Mouse (Mus musculus) embryonic facial prominence, embryonic 10.5 days (tissue): ENCODE measurements at regions not wholly inside any gene's neighbourhood (a gene's known extent, or its start where the extent isn't known, plus 50 kb on each side); places are given as distances from the start of the nearest gene placed in this dataset.
A peak's percentile ranks its signal among the peaks of the same experiment; 100 is the strongest.
"Not testable (repeated sequence)": the region's sequence is repeated elsewhere in the genome, so short reads cannot be mapped to it uniquely, and the experiment has no call there.

Experiments used
- DNase-seq: peaks from one replicate; pipeline ENCODE4 v3.0.0-alpha.2; 2017; ENCODE audit warnings: low spot score
- H3K27ac ChIP-seq: fragments of 300-500 bp; sonication (generic); replicated peaks from 2 replicates; pipeline ENCODE4 v1.5.1; 2016; ENCODE audit warnings: mild to moderate bottlenecking
- H3K27me3 ChIP-seq: fragments of 300-500 bp; sonication (generic); replicated peaks from 2 replicates; pipeline ENCODE4 v1.6.1; 2016; ENCODE audit warnings: low read depth, mild to moderate bottlenecking; ENCODE audit not compliant: poor library complexity, severe bottlenecking
- H3K36me3 ChIP-seq: fragments of 300-500 bp; sonication (generic); replicated peaks from 2 replicates; pipeline ENCODE4 v1.6.1; 2016; ENCODE audit warnings: mild to moderate bottlenecking, moderate library complexity
- H3K4me1 ChIP-seq: fragments of 300-500 bp; sonication (generic); 2 replicates; pipeline ENCODE4 v1.6.1; 2016
- H3K4me3 ChIP-seq: fragments of 300-500 bp; sonication (generic); 2 replicates; pipeline ENCODE4 v1.5.1; 2016; ENCODE audit warnings: mild to moderate bottlenecking, moderate library complexity
- H3K9me3 ChIP-seq: fragments of 300-500 bp; sonication (generic); 2 replicates; pipeline ENCODE4 v1.6.1; 2016; ENCODE audit warnings: mild to moderate bottlenecking
- WGBS: fragments of 180-500 bp; shearing (Covaris S2); methylation state at CpG from one replicate; pipeline ENCODE4 v1.1.7; 2016; 5-methylcytosine and 5-hydroxymethylcytosine counted together

DNA sequence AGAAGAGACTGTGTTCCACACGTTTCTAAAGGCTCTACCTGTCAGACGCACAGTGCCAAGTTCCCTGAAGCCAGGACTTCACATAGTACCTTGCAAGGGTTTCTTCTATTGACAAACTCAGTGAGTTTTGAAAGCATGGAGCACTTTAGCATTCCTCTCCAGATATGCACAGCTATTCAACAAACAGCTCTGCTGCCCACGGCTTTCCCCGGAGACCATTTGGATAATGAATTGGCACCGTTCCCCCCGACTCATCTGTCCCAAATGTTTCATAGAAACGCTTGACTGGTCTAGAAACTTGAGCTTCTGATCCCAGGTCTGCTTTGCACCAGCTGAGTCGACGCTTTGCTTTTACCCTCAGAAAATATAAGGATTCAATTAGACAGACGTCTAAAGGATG, 162.2 kb upstream of the St6galnac5 start:
- Histone ChIP-seq H3K36me3 (no peaks in the 10 kb centered on the region), H3K27ac (no peak overlapping the region), H3K9me3 (no peaks in the 10 kb centered on the region), H3K4me1 (peaks cover 5% of the 10 kb centered on the region), H3K4me3 (no peak overlapping the region), H3K27me3 (no peaks in the 10 kb centered on the region)
- WGBS = 82% methylated on average over 10 of the region's 10 CpGs
- DNase-seq = peak; percentile 3

DNA sequence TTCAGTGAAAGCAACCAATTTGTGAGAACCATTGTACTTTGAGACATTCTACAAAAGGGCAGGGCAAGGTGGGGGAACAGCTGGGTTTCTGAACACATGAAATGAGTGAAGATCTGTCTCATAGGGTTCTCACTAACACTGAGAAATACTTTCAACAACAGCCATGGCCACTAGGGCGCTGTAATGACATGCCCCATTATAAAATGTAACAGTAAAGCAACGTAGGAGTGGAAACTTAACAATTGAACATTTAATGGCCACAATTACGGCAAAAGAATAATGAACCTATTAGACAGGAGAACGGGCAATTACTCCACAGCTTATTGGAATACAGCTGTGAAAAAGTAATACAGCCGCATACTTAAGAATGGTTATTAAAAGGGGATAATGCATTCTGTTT, 158.9 kb upstream of the St6galnac5 start:
- DNase-seq = no peak
- Histone ChIP-seq H3K4me3 (no peak overlapping the region), H3K27ac (no peak overlapping the region), H3K4me1 (no peaks in the 10 kb centered on the region), H3K27me3 (no peaks in the 10 kb centered on the region), H3K36me3 (no peaks in the 10 kb centered on the region), H3K9me3 (no peaks in the 10 kb centered on the region)
- WGBS = 89% methylated on average over 5 of the region's 5 CpGs

DNA sequence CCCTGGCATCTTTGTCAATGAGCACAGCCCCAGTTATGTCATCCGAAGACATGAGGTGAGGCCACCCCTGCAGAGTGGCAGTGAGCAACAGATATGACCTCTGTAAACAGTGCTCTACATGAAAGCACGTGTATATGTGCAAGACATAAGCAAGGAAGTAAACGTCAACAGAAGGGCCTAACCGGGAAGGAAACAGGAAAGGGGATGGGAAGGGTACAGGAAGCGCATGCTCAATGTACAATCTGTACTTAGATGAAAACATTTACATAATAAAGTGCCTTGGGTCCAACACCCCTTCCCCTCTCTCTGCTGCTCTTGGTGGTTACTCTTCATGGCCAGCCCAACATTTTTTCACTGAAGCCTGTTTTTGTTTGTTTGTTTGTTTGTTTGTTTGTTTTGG, 143.3 kb upstream of the St6galnac5 start:
- Histone ChIP-seq H3K27me3 (no peaks in the 10 kb centered on the region), H3K4me1 (no peaks in the 10 kb centered on the region), H3K9me3 (no peaks in the 10 kb centered on the region), H3K27ac (no peak overlapping the region), H3K4me3 (no peak overlapping the region), H3K36me3 (no peaks in the 10 kb centered on the region)
- 88% methylated on average over 5 of the region's 5 CpGs for WGBS
- DNase-seq = no peak

GRCm38 (mm10) chr3:153121934-153122333, 139.9 kb upstream of the St6galnac5 start:
- Histone ChIP-seq H3K27ac (no peak overlapping the region), H3K27me3 (no peaks in the 10 kb centered on the region), H3K9me3 (no peaks in the 10 kb centered on the region), H3K4me1 (no peaks in the 10 kb centered on the region), H3K4me3 (no peak overlapping the region), H3K36me3 (no peaks in the 10 kb centered on the region)
- no peak for DNase-seq
- 89% methylated on average over 10 of the region's 10 CpGs for WGBS

DNA sequence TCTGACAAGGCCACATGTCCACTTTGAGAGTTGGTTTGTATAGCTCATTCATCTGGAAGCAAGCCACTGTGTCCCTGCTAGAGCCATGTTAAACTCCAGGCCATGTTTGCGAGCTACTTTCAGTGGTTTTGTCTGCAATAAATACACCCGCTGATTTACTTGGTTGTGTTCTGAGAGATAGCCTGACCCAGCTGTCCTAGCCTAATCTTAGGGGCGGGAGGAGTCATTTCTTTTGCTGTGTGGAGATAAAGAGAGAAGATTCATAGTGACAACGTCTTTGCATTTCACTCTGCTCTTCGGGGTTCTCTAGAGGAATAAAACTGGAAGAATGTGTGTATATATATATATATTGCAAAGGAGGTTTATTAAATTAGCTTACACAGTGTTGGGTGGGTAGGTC, 137.1 kb upstream of the St6galnac5 start:
- WGBS = 86% methylated on average over 5 of the region's 5 CpGs
- no peaks in the 10 kb centered on the region for H3K36me3 ChIP-seq

DNA sequence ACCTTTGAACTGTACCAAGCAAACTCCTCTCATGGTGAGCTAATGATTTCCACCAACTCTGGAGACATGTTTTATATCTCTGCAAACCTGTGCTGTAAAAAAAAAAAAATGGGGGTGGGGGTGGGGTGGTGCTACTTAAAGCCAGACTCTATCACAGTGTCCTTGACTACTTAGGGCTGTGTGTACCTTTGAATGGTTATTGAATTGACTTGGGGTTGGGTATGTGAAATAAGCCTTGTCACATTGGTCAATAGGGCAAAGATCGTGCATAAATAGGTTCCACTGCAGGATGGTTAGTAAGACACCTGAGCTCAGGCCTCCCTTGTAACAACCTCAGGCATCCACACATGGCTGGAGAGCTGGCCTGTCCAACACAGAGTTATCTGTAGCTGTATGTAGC, 136.6 kb upstream of the St6galnac5 start:
- Histone ChIP-seq H3K4me3 (no peak overlapping the region), H3K4me1 (no peaks in the 10 kb centered on the region), H3K9me3 (no peaks in the 10 kb centered on the region), H3K36me3 (no peaks in the 10 kb centered on the region), H3K27ac (no peak overlapping the region), H3K27me3 (no peaks in the 10 kb centered on the region)
- DNase-seq = no peak
- 87% methylated on average over 1 of the region's 1 CpGs for WGBS

More for the DNA sequence above, 137.1 kb upstream of the St6galnac5 start:
- no peaks in the 10 kb centered on the region for H3K27me3 ChIP-seq
- no peaks in the 10 kb centered on the region for H3K4me1 ChIP-seq
- H3K9me3 ChIP-seq = no peaks in the 10 kb centered on the region
- no peak overlapping the region for H3K4me3 ChIP-seq
- DNase-seq = no peak
- H3K27ac ChIP-seq = no peak overlapping the region

- H3K9me3 ChIP-seq = no peaks in the 10 kb centered on the region
- no peak for DNase-seq
- H3K27ac ChIP-seq = no peak overlapping the region
- WGBS = 90% methylated on average over 5 of the region's 5 CpGs
- H3K36me3 ChIP-seq = no peaks in the 10 kb centered on the region
- no peak overlapping the region for H3K4me3 ChIP-seq
- no peaks in the 10 kb centered on the region for H3K4me1 ChIP-seq
- no peaks in the 10 kb centered on the region for H3K27me3 ChIP-seq
Observed at GRCm38 (mm10) chr3:153105591-153105990, 123.5 kb upstream of the St6galnac5 start.

GRCm38 (mm10) chr3:153090572-153090971, 108.5 kb upstream of the St6galnac5 start:
- not testable (repeated sequence) for H3K4me1 ChIP-seq, H3K9me3 ChIP-seq, H3K36me3 ChIP-seq, H3K4me3 ChIP-seq, H3K27ac ChIP-seq, H3K27me3 ChIP-seq, DNase-seq
- whole genome bisulfite sequencing = 94% methylated on average over 4 of the region's 4 CpGs

- no peaks in the 10 kb centered on the region for H3K36me3 ChIP-seq
- no peaks in the 10 kb centered on the region for H3K9me3 ChIP-seq
- no peak overlapping the region for H3K4me3 ChIP-seq
- peak; percentile 51 for DNase-seq
- H3K27me3 ChIP-seq = peaks cover 10% of the 10 kb centered on the region
- peak overlapping the region; percentile 65 for H3K27ac ChIP-seq
- H3K4me1 ChIP-seq = peaks cover 27% of the 10 kb centered on the region
- WGBS = 50% methylated on average over 17 of the region's 17 CpGs
Observed at GRCm38 (mm10) chr3:153085096-153085788, 103.2 kb upstream of the St6galnac5 start.

DNA sequence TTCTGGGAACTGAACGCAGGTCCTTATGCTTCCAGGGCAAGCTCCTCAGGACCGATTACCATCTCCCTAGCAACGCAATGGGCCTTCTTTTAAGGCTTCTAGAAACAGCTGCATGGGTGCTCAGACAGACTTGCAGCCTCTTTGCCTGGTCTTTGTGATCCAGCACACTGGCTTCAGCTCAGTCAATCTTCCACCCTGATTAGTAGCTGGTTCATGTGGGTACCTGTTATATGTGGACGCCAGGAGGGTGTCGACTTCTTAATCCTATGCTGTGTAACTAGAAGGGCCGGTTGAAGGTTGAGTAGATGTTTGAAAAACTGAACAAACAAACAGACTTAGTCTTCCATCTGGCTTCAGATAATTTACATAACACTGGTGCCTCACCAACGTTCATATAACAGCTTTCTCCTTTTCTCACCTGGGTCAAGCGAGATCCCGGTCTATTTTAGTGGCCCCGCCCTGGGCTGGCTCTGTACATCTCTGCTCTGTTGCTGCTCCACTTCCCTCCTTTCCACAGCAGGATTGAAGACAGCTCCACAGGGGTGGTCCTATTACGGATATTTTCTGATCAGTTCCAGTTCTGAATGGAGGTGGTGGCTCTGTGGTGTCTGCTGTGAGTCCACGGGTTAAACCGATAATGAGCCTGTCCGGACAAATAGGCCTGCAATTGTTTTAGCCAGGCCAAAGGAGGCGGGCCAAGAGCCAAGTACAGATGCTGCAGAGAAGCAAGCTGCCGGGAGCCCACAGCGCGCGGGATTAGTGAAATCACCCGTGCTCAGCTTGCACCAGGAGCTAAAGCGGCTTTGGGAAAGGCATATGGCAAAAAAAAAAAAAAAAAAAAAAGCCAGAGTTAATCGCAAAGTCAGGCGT, 102.4 kb upstream of the St6galnac5 start:
- no peaks in the 10 kb centered on the region for H3K36me3 ChIP-seq
- peaks cover 10% of the 10 kb centered on the region for H3K27me3 ChIP-seq
- H3K4me1 ChIP-seq = peaks cover 27% of the 10 kb centered on the region
- H3K9me3 ChIP-seq = no peaks in the 10 kb centered on the region
- 45% methylated on average over 23 of the region's 23 CpGs for WGBS
- peak overlapping the region; percentile 65 for H3K27ac ChIP-seq
- H3K4me3 ChIP-seq = no peak overlapping the region
- DNase-seq = peak; percentile 45

GRCm38 (mm10) chr3:153080371-153080770, 98.3 kb upstream of the St6galnac5 start:
- DNase-seq = no peak
- H3K36me3 ChIP-seq = no peaks in the 10 kb centered on the region
- H3K9me3 ChIP-seq = no peaks in the 10 kb centered on the region
- WGBS = 66% methylated on average over 3 of the region's 3 CpGs
- H3K27ac ChIP-seq = no peak overlapping the region
- peaks cover 18% of the 10 kb centered on the region for H3K4me1 ChIP-seq
- peaks cover 10% of the 10 kb centered on the region for H3K27me3 ChIP-seq
- no peak overlapping the region for H3K4me3 ChIP-seq

DNA sequence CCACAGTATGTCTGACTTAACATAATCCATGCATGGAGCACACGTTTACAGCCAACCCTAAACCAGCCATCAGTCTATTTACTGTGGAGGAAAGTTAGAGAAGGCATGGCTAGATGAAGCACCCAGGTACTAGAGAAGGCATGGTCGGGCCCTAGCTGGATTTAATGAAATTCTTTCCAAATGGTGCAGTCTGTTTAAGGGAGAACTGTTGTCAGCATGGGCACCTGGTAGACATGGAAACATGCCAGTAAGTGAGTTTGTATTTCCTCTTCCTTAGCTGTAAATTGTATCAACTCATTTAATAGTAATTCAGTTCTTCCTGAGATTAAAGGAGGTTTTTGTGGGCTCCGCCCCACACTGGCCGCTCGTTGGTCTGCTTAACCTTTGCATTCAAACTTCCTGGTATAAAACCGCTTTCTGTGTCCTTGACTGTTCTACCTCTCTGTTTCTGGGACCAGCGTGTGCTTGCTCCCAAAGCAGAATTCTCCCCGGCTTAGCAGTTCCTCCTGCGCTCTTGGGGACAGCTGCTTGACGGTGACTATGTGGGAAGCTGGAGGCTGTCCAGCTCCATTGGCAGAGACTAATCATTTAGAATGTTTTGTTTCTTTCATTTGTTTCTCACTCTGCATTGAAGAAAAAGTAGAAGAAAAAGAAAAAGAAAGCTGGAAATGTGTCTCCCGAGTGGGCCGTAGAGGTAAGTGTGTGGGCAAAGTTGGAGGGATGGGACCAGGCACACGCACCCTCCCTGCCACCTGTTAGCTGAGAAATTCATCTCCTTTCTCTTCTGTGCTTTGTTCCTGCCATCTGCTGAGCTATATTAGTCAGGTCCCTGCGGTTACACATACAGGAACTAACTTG, 96.0 kb upstream of the St6galnac5 start:
- Histone ChIP-seq H3K27ac (no peak overlapping the region), H3K27me3 (peaks cover 10% of the 10 kb centered on the region)
- WGBS = 89% methylated on average over 14 of the region's 14 CpGs

More for the DNA sequence above, 96.0 kb upstream of the St6galnac5 start:
- no peaks in the 10 kb centered on the region for H3K9me3 ChIP-seq
- H3K4me3 ChIP-seq = no peak overlapping the region
- no peak for DNase-seq
- no peaks in the 10 kb centered on the region for H3K36me3 ChIP-seq
- H3K4me1 ChIP-seq = no peaks in the 10 kb centered on the region
